Mouse (Mus musculus) limb, embryonic 11.5 days (tissue): ENCODE measurements at regions not wholly inside any gene's neighbourhood (a gene's known extent, or its start where the extent isn't known, plus 50 kb on each side); places are given as distances from the start of the nearest gene placed in this dataset.
"Not testable (repeated sequence)": the region's sequence is repeated elsewhere in the genome, so short reads cannot be mapped to it uniquely, and the experiment has no call there.

Source experiments
- ATAC-seq: fragments of 200-750 bp; cut with Nextera tagmentation; 2 replicates; pipeline ENCODE4 v1.8.0; 2017; ENCODE audit warnings: low read depth; ENCODE audit not compliant: insufficient number of reproducible peaks, low FRiP score, low TSS enrichment
- DNase-seq: peaks from one replicate; pipeline ENCODE4 v3.0.0-alpha.2; 2015; ENCODE audit warnings: low spot score
- H3K27ac ChIP-seq: fragments of 300-500 bp; sonication (generic); replicated peaks from 2 replicates; pipeline ENCODE4 v1.5.1; 2014; ENCODE audit warnings: low read depth, mild to moderate bottlenecking, low read length
- H3K27me3 ChIP-seq: fragments of 300-500 bp; sonication (generic); 2 replicates; pipeline ENCODE4 v1.6.1; 2014; ENCODE audit warnings: mild to moderate bottlenecking, low read length, mixed read lengths; ENCODE audit not compliant: control insufficient read depth, insufficient read depth
- H3K36me3 ChIP-seq: fragments of 300-500 bp; sonication (generic); 2 replicates; pipeline ENCODE4 v1.6.1; 2014; ENCODE audit warnings: mild to moderate bottlenecking, low read length, moderate library complexity, mixed read lengths; ENCODE audit not compliant: control insufficient read depth, insufficient read depth
- H3K4me1 ChIP-seq: fragments of 300-500 bp; sonication (generic); 2 replicates; pipeline ENCODE4 v1.6.1; 2014; ENCODE audit warnings: low read length, mixed read lengths; ENCODE audit not compliant: control insufficient read depth, insufficient read depth
- H3K4me2 ChIP-seq: fragments of 300-500 bp; sonication (generic); 2 replicates; pipeline ENCODE4 v1.6.1; 2014; ENCODE audit warnings: low read depth, mild to moderate bottlenecking, moderate library complexity; ENCODE audit not compliant: severe bottlenecking
- H3K4me3 ChIP-seq: fragments of 300-500 bp; sonication (generic); 2 replicates; pipeline ENCODE4 v1.5.1; 2014; ENCODE audit warnings: low read depth, low read length
- H3K9ac ChIP-seq: fragments of 300-500 bp; sonication (generic); 2 replicates; pipeline ENCODE4 v1.6.1; 2014; ENCODE audit warnings: mild to moderate bottlenecking, low read length
- H3K9me3 ChIP-seq: fragments of 300-500 bp; sonication (generic); 2 replicates; pipeline ENCODE4 v1.6.1; 2016; ENCODE audit warnings: low read length; ENCODE audit not compliant: control insufficient read depth
- WGBS: fragments of 180-500 bp; shearing (Covaris S2); extraction: QIAGEN DNeasy Blood & Tissue Kit; methylation state at CpG from one replicate; pipeline ENCODE4 v1.1.7; 2014; 5-methylcytosine and 5-hydroxymethylcytosine counted together

DNA sequence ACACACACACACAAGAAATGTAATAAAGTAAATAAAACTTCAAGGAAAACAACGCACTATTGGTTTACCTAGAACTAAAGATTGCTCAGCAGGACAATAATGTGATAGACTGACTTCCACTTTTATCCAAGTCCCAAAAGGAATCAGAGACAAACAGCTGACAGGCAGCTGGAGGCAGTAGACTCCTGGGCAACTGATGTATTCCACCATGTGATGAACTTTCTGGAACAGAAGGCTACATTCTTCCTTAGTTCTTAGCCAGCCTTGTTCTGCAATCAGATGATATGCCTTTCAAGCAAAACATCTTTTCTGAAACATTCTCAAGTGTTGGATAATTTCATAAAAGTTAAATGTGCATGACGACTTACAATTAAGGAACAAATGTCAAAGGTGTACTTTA is 290.9 kb upstream of the Klf6 start:
- ATAC-seq (no peak), DNase-seq (no peak)
- Histone ChIP-seq H3K27ac (no peak overlapping the region), H3K9ac (no peak overlapping the region), H3K9me3 (no peaks in the 10 kb centered on the region), H3K4me1 (no peaks in the 10 kb centered on the region), H3K4me3 (no peak overlapping the region), H3K27me3 (no peaks in the 10 kb centered on the region), H3K4me2 (no peak overlapping the region), H3K36me3 (no peaks in the 10 kb centered on the region)
- 93% methylated on average over 2 of the region's 2 CpGs for WGBS

DNA sequence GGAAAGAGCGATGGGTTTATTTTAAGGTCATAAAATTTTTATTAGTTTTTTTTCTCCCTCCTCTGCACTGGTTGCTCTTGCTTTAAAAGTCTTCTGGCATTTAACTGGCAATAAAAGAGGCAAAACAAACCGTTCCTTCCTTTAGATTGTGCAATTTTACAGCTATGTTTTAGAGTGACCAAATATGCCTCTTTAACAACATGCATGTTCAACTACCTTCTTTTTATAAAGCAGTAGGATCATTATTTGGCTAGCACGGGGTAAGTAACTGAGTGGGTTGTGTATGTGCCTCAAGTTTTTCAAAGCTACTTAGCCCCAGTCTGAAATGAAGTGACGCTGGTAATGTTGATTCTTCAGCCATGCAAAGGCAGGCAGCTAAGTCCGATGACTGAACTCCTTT is 284.7 kb upstream of the Klf6 start:
- Histone ChIP-seq H3K9ac (no peak overlapping the region), H3K36me3 (no peaks in the 10 kb centered on the region), H3K4me1 (no peaks in the 10 kb centered on the region), H3K4me2 (no peak overlapping the region), H3K27ac (no peak overlapping the region), H3K27me3 (no peaks in the 10 kb centered on the region), H3K9me3 (no peaks in the 10 kb centered on the region), H3K4me3 (no peak overlapping the region)
- no peak for DNase-seq
- no peak for ATAC-seq
- 49% methylated on average over 5 of the region's 5 CpGs for whole genome bisulfite sequencing

DNA sequence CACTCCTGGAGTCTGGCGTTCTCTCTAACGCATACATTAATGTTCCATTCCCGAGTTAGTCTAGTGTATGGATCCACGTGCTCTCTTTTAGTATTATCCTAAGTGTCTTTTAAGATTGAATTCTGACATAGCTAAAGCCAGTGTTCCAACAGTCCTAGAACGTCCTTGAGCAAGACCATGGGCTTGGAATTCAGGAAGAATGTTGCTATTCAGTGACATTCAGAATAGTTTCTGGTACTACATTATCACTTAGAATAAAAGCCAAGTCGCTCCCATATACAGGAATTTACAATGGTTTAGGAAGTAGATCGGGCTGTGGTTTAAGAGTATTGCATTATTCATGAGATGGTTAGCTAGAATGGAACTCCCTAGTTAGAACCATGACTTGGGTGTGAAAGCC is 277.6 kb upstream of the Klf6 start:
- H3K36me3 ChIP-seq, H3K4me2 ChIP-seq, ATAC-seq, H3K27me3 ChIP-seq, H3K9ac ChIP-seq, H3K4me3 ChIP-seq, H3K9me3 ChIP-seq, H3K27ac ChIP-seq, H3K4me1 ChIP-seq, DNase-seq: not testable (repeated sequence)
- 93% methylated on average over 7 of the region's 7 CpGs for WGBS

DNA sequence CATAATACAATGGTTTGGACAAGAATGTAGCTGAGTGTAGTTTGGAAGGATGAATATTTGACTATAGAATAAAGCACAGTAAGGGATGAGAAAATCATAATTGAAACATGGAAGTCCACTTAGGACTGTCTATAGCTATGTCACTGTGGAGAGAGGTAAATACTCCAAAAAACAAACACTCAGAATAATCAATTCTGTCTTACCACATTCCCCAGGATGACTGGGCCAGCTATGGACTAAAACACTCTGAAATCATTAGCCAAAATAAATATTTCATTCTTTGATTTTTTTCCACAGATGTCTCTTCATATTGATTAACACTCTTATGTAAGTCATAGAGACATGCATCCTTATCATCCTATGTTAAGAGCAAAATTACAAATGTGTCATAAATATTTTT is 274.1 kb upstream of the Klf6 start:
- Histone ChIP-seq H3K4me2 (no peak overlapping the region), H3K9ac (no peak overlapping the region), H3K4me3 (no peak overlapping the region), H3K36me3 (no peaks in the 10 kb centered on the region), H3K27me3 (no peaks in the 10 kb centered on the region), H3K9me3 (no peaks in the 10 kb centered on the region), H3K27ac (no peak overlapping the region), H3K4me1 (no peaks in the 10 kb centered on the region)
- no peak for DNase-seq
- no peak for ATAC-seq

DNA sequence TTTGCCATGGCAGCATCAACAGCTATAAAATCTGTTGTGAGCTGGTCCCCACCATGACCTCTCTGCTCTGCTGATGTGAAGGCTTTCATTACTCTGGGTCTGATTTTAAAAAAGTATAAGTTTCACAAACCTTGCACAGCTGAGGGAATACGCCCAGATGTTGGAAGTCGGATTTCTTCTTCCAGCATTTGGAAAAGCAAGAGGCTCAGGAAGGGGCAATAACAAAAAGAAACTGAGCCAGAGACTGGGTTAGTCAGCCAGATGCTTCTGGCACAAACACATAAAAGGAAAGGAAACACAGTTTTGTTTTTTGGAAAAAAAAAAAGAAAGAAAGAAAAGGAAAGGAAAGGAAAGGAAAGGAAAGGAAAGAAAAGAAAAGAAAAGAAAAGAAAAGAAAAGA is 270.0 kb upstream of the Klf6 start:
- Histone ChIP-seq H3K9ac (no peak overlapping the region), H3K27me3 (no peaks in the 10 kb centered on the region), H3K4me1 (no peaks in the 10 kb centered on the region), H3K27ac (no peak overlapping the region), H3K4me2 (no peak overlapping the region), H3K9me3 (no peaks in the 10 kb centered on the region), H3K4me3 (no peak overlapping the region), H3K36me3 (no peaks in the 10 kb centered on the region)
- ATAC-seq (no peak), DNase-seq (no peak)
- 77% methylated on average over 2 of the region's 2 CpGs for WGBS

DNA sequence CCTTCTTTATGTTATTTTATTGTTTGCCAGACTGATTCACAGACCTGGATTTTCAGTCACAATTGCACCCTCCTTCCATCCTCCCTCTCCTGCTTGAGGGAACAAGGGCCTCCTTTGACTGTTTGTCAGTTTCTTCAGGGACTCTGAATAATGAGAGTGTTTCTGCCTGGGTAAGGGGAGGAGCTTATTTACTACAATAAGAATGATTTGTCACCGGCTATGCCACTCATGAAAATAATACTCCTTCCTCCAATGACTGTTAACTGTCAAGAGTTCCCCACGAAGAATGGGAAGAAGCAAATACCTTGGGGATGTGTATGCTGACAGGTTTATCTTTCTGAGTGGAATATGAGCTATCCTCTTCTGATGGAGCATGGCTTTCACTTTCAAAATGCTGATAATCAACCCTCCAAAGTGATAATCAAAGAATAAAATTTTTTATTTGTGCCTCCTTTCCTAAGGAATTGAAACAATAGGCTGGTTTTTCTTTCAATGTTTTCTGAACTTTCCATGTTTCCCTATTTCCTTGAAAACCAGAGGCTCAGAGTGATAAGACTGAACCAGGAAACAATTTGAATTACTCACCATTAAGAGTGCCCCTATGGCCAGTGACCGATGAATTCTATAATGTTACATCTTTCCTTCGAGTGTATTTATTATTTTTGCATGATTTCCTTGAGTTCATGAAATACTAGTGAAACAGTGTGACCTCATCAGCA is 269.3 kb upstream of the Klf6 start:
- WGBS = 76% methylated on average over 4 of the region's 4 CpGs
- Histone ChIP-seq H3K27ac (no peak overlapping the region), H3K9me3 (no peaks in the 10 kb centered on the region), H3K36me3 (no peaks in the 10 kb centered on the region), H3K4me1 (no peaks in the 10 kb centered on the region), H3K4me3 (no peak overlapping the region), H3K27me3 (no peaks in the 10 kb centered on the region), H3K9ac (no peak overlapping the region), H3K4me2 (no peak overlapping the region)
- ATAC-seq (no peak), DNase-seq (no peak)

DNA sequence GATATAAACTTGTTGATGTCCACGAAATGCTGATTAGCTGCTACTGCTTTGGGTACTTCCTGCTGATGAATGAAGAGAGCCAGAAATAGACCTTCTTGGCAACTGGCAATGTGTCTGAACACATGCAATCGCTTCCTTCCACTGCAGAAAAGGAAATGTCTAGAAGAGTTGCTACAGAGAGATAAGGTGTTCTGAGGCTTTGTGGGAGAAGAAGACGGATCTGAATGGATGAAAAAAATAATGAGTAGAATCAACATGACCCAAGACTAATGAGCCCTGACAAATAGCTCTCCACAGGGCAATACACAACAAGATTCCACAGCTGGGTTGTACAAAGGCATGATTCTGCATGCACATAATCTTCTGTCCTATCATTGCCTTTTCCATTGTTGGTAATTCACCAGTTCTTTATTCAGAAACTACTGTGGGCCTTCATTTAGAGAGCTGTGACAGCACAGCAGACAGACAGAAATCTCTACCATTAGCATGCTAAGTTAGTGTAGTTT is 268.7 kb upstream of the Klf6 start:
- Histone ChIP-seq H3K4me2 (no peak overlapping the region), H3K4me1 (no peaks in the 10 kb centered on the region), H3K9me3 (no peaks in the 10 kb centered on the region), H3K27me3 (no peaks in the 10 kb centered on the region), H3K36me3 (no peaks in the 10 kb centered on the region), H3K27ac (no peak overlapping the region), H3K9ac (no peak overlapping the region), H3K4me3 (no peak overlapping the region)
- DNase-seq (no peak), ATAC-seq (no peak)
- 80% methylated on average over 3 of the region's 3 CpGs for WGBS

DNA sequence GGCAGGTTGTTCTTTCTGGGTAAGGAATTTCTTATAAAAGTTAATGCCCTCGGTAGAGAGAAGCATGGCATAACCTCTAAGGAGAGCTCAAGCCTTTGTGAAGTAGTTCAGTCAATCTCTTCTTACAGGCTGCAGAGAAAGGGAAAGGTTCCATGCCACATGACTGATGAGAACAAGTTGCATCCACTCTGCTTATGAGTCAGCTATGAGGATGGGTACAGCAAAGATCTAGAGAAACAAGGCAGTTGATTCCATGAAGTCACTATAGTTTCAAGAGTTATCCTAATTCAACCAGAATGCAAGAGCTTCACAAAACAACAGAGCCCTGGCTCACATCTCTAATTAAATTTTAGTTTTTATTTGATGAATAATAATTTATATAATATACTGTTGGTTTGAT is 259.6 kb upstream of the Klf6 start:
- 86% methylated on average over 1 of the region's 1 CpGs for WGBS
- no peak overlapping the region for H3K4me2 ChIP-seq
- no peaks in the 10 kb centered on the region for H3K36me3 ChIP-seq
- H3K9me3 ChIP-seq = no peaks in the 10 kb centered on the region
- H3K27ac ChIP-seq = no peak overlapping the region
- H3K9ac ChIP-seq = no peak overlapping the region
- no peak for DNase-seq
- H3K4me1 ChIP-seq = no peaks in the 10 kb centered on the region
- H3K4me3 ChIP-seq = no peak overlapping the region
- no peaks in the 10 kb centered on the region for H3K27me3 ChIP-seq
- ATAC-seq = no peak
